Mouse (Mus musculus) neural tube, embryonic 11.5 days (tissue): ENCODE measurements around the gene Dis3l. TPM values are rescaled to one million over a fixed set of nuclear protein-coding genes. Genes with fewer than 3 reads are reported as not detected.

Experiments
- ATAC-seq: fragments of 200-750 bp; cut with Nextera tagmentation; 2 replicates; pipeline ENCODE4 v1.8.0; 2017; ENCODE audit warnings: moderate number of reproducible peaks, mild to moderate bottlenecking, moderate TSS enrichment, moderate library complexity; ENCODE audit not compliant: insufficient read depth, low FRiP score, low TSS enrichment
- DNase-seq: peaks from one replicate; pipeline ENCODE4 v3.0.0-alpha.2; 2015; ENCODE audit warnings: low spot score
- H3K27ac ChIP-seq: fragments of 300-500 bp; sonication (generic); 2 replicates; pipeline ENCODE4 v1.5.1; 2014; ENCODE audit warnings: low read depth, mild to moderate bottlenecking, low read length
- H3K27me3 ChIP-seq: fragments of 300-500 bp; sonication (generic); 2 replicates; pipeline ENCODE4 v1.6.1; 2014; ENCODE audit warnings: mild to moderate bottlenecking, low read length, mixed read lengths; ENCODE audit not compliant: control insufficient read depth, insufficient read depth
- H3K36me3 ChIP-seq: fragments of 300-500 bp; sonication (generic); 2 replicates; pipeline ENCODE4 v1.6.1; 2014; ENCODE audit warnings: mild to moderate bottlenecking, low read length, moderate library complexity, mixed read lengths; ENCODE audit not compliant: control insufficient read depth, insufficient read depth
- H3K4me1 ChIP-seq: fragments of 300-500 bp; sonication (generic); 2 replicates; pipeline ENCODE4 v1.6.1; 2014; ENCODE audit warnings: low read length, mixed read lengths; ENCODE audit not compliant: control insufficient read depth, insufficient read depth
- H3K4me2 ChIP-seq: fragments of 300-500 bp; sonication (generic); 2 replicates; pipeline ENCODE4 v1.6.1; 2014; ENCODE audit warnings: low read depth, mild to moderate bottlenecking, moderate library complexity
- H3K4me3 ChIP-seq: fragments of 300-500 bp; sonication (generic); 2 replicates; pipeline ENCODE4 v1.5.1; 2014; ENCODE audit warnings: low read depth, low read length
- H3K9ac ChIP-seq: fragments of 300-500 bp; sonication (generic); 2 replicates; pipeline ENCODE4 v1.6.1; 2014; ENCODE audit warnings: mild to moderate bottlenecking, low read length
- H3K9me3 ChIP-seq: fragments of 300-500 bp; sonication (generic); 2 replicates; pipeline ENCODE4 v1.6.1; 2016; ENCODE audit warnings: low read length; ENCODE audit not compliant: control insufficient read depth
- WGBS: fragments of 180-500 bp; shearing (Covaris S2); extraction: QIAGEN DNeasy Blood & Tissue Kit; methylation state at CpG from one replicate; pipeline ENCODE4 v1.1.7; 2014; 5-methylcytosine and 5-hydroxymethylcytosine counted together
- polyA plus RNA-seq: library from polyadenylated mRNA; unstranded; fragments of >200 nt; fragmentation: Nextera tagmentation; extraction: Ambion mirVana; gene quantifications from 2 replicates; pipeline ENCODE4 v1.2.1, GENCODE M21; 2014

Gene Dis3l
- polyA plus RNA-seq, 1 experiment from 2014 or later, result 25.4 TPM

GRCm38 (mm10) chr9:64259906-64260305 lies 81.2 kb downstream of the Dis3l start:
- H3K4me1 ChIP-seq, result no peaks in the 10 kb centered on the region
- DNase-seq, result no peak
- H3K36me3 ChIP-seq, result no peaks in the 10 kb centered on the region
- no peak for ATAC-seq
- no peaks in the 10 kb centered on the region for H3K9me3 ChIP-seq
- H3K27me3 ChIP-seq, result no peaks in the 10 kb centered on the region
- no peak overlapping the region for H3K4me2 ChIP-seq
- H3K4me3 ChIP-seq, result no peak overlapping the region
- no peak overlapping the region for H3K9ac ChIP-seq
- 90% methylated on average over 5 of the region's 5 CpGs for WGBS
- no peak overlapping the region for H3K27ac ChIP-seq

Other genes with a start within 250 kb of the Dis3l start
- gene Lctl, start 224.1 kb downstream of the Dis3l start, polyA plus RNA-seq, result not detected in 2 replicates
- 22.2 and 24.0 TPM in 2 replicates for gene Zwilch, start 168.2 kb downstream of the Dis3l start, polyA plus RNA-seq
- gene Rpl4, start 167.9 kb downstream of the Dis3l start, polyA plus RNA-seq, result 1,092 and 1,168 TPM in 2 replicates
- 28.4 and 31.7 TPM in 2 replicates for gene Snapc5, start 162.0 kb downstream of the Dis3l start, polyA plus RNA-seq
- gene Uchl4, start 106.1 kb downstream of the Dis3l start, polyA plus RNA-seq, result 1.7 and 2.4 TPM in 2 replicates
- gene Map2k1, start 87.7 kb downstream of the Dis3l start, polyA plus RNA-seq, result 81.0 and 84.5 TPM in 2 replicates
- 218 and 240 TPM in 2 replicates for gene Tipin, start 59.7 kb downstream of the Dis3l start, polyA plus RNA-seq
- gene Megf11, start 44.3 kb upstream of the Dis3l start, polyA plus RNA-seq, result 4.7 and 5.7 TPM in 2 replicates